Mouse (Mus musculus) hindbrain, embryonic 11.5 days (tissue): ENCODE measurements at regions not wholly inside any gene's neighbourhood (a gene's known extent, or its start where the extent isn't known, plus 50 kb on each side); places are given as distances from the start of the nearest gene placed in this dataset.

Experiments
- ATAC-seq: fragments of 200-750 bp; cut with Nextera tagmentation; 2 replicates; pipeline ENCODE4 v1.8.0; 2017; ENCODE audit warnings: mild to moderate bottlenecking, moderate TSS enrichment, moderate library complexity; ENCODE audit not compliant: low FRiP score
- DNase-seq: peaks from one replicate; pipeline ENCODE4 v3.0.0-alpha.2; 2015; ENCODE audit warnings: low spot score
- H3K27ac ChIP-seq: fragments of 300-500 bp; sonication (generic); 2 replicates; pipeline ENCODE4 v1.5.1; 2014; ENCODE audit warnings: mild to moderate bottlenecking, low read depth, low read length
- H3K27me3 ChIP-seq: fragments of 300-500 bp; sonication (generic); 2 replicates; pipeline ENCODE4 v1.6.1; 2014; ENCODE audit warnings: mild to moderate bottlenecking, low read length, moderate library complexity, mixed read lengths; ENCODE audit not compliant: control insufficient read depth, insufficient read depth
- H3K36me3 ChIP-seq: fragments of 300-500 bp; sonication (generic); 2 replicates; pipeline ENCODE4 v1.6.1; 2014; ENCODE audit warnings: mild to moderate bottlenecking, low read length, moderate library complexity, mixed read lengths; ENCODE audit not compliant: control insufficient read depth, insufficient read depth
- H3K4me1 ChIP-seq: fragments of 300-500 bp; sonication (generic); replicated peaks from 2 replicates; pipeline ENCODE4 v1.6.1; 2014; ENCODE audit warnings: low read length, mixed read lengths; ENCODE audit not compliant: control insufficient read depth, insufficient read depth
- H3K4me2 ChIP-seq: fragments of 300-500 bp; sonication (generic); replicated peaks from 2 replicates; pipeline ENCODE4 v1.6.1; 2014; ENCODE audit warnings: mild to moderate bottlenecking, low read depth, low read length
- H3K4me3 ChIP-seq: fragments of 300-500 bp; sonication (generic); 2 replicates; pipeline ENCODE4 v1.5.1; 2014; ENCODE audit warnings: low read depth, low read length
- H3K9ac ChIP-seq: fragments of 300-500 bp; sonication (generic); 2 replicates; pipeline ENCODE4 v1.6.1; 2014; ENCODE audit warnings: low read depth, low read length
- H3K9me3 ChIP-seq: fragments of 300-500 bp; sonication (generic); 2 replicates; pipeline ENCODE4 v1.6.1; 2016; ENCODE audit warnings: low read length; ENCODE audit not compliant: control insufficient read depth
- WGBS: fragments of 180-500 bp; shearing (Covaris S2); extraction: QIAGEN DNeasy Blood & Tissue Kit; methylation state at CpG from one replicate; pipeline ENCODE4 v1.1.7; 2014; 5-methylcytosine and 5-hydroxymethylcytosine counted together

GRCm38 (mm10) chr7:145071533-145071932 lies 131.8 kb upstream of the Ccnd1 start:
- no peak for DNase-seq
- Histone ChIP-seq H3K9ac (no peak overlapping the region), H3K27ac (no peak overlapping the region), H3K4me2 (no peak overlapping the region), H3K27me3 (no peaks in the 10 kb centered on the region), H3K4me3 (no peak overlapping the region), H3K9me3 (no peaks in the 10 kb centered on the region), H3K4me1 (no peaks in the 10 kb centered on the region), H3K36me3 (no peaks in the 10 kb centered on the region)
- WGBS = 59% methylated on average over 2 of the region's 2 CpGs
- no peak for ATAC-seq

- DNase-seq (no peak), ATAC-seq (no peak)
- no peaks in the 10 kb centered on the region for H3K36me3 ChIP-seq
- no peak overlapping the region for H3K4me3 ChIP-seq
- no peaks in the 10 kb centered on the region for H3K4me1 ChIP-seq
- no peak overlapping the region for H3K27ac ChIP-seq
- 56% methylated on average over 3 of the region's 3 CpGs for WGBS
- H3K27me3 ChIP-seq = no peaks in the 10 kb centered on the region
- H3K9me3 ChIP-seq = no peaks in the 10 kb centered on the region
- no peak overlapping the region for H3K9ac ChIP-seq
- H3K4me2 ChIP-seq = no peak overlapping the region
Measured at GRCm38 (mm10) chr7:145067366-145067765, 127.6 kb upstream of the Ccnd1 start.

GRCm38 (mm10) chr7:145056320-145056719 lies 116.6 kb upstream of the Ccnd1 start:
- H3K9me3 ChIP-seq = no peaks in the 10 kb centered on the region
- no peak overlapping the region for H3K27ac ChIP-seq
- no peaks in the 10 kb centered on the region for H3K36me3 ChIP-seq
- H3K27me3 ChIP-seq = no peaks in the 10 kb centered on the region
- no peak overlapping the region for H3K4me3 ChIP-seq
- H3K4me2 ChIP-seq = no peak overlapping the region
- ATAC-seq (no peak), DNase-seq (no peak)
- WGBS = 64% methylated on average over 7 of the region's 7 CpGs
- H3K9ac ChIP-seq = no peak overlapping the region
- H3K4me1 ChIP-seq = no peaks in the 10 kb centered on the region

GRCm38 (mm10) chr7:145051616-145052015 lies 111.9 kb upstream of the Ccnd1 start:
- H3K9ac ChIP-seq = no peak overlapping the region
- no peaks in the 10 kb centered on the region for H3K9me3 ChIP-seq
- no peak for DNase-seq
- H3K36me3 ChIP-seq = no peaks in the 10 kb centered on the region
- H3K4me3 ChIP-seq = no peak overlapping the region
- no peaks in the 10 kb centered on the region for H3K4me1 ChIP-seq
- H3K4me2 ChIP-seq = no peak overlapping the region
- H3K27ac ChIP-seq = no peak overlapping the region
- ATAC-seq = no peak
- H3K27me3 ChIP-seq = no peaks in the 10 kb centered on the region

- no peak overlapping the region for H3K9ac ChIP-seq
- H3K4me2 ChIP-seq = no peak overlapping the region
- H3K4me3 ChIP-seq = no peak overlapping the region
- H3K9me3 ChIP-seq = no peaks in the 10 kb centered on the region
- no peaks in the 10 kb centered on the region for H3K27me3 ChIP-seq
- DNase-seq = no peak
- ATAC-seq = no peak
- H3K27ac ChIP-seq = no peak overlapping the region
- no peaks in the 10 kb centered on the region for H3K4me1 ChIP-seq
- WGBS = 87% methylated on average over 3 of the region's 3 CpGs
- H3K36me3 ChIP-seq = no peaks in the 10 kb centered on the region
Measured at GRCm38 (mm10) chr7:145050729-145051128, 111.0 kb upstream of the Ccnd1 start.

- H3K36me3 ChIP-seq = no peaks in the 10 kb centered on the region
- H3K4me1 ChIP-seq = no peaks in the 10 kb centered on the region
- no peaks in the 10 kb centered on the region for H3K9me3 ChIP-seq
- H3K4me2 ChIP-seq = no peak overlapping the region
- no peak for DNase-seq
- ATAC-seq = no peak
- WGBS = 91% methylated on average over 5 of the region's 5 CpGs
- H3K9ac ChIP-seq = no peak overlapping the region
- no peaks in the 10 kb centered on the region for H3K27me3 ChIP-seq
- no peak overlapping the region for H3K27ac ChIP-seq
- H3K4me3 ChIP-seq = no peak overlapping the region
Measured at GRCm38 (mm10) chr7:145048481-145048877, 108.8 kb upstream of the Ccnd1 start.

- no peak overlapping the region for H3K4me2 ChIP-seq
- no peaks in the 10 kb centered on the region for H3K27me3 ChIP-seq
- DNase-seq (no peak), ATAC-seq (no peak)
- H3K9ac ChIP-seq = no peak overlapping the region
- H3K27ac ChIP-seq = no peak overlapping the region
- 78% methylated on average over 7 of the region's 7 CpGs for WGBS
- no peaks in the 10 kb centered on the region for H3K9me3 ChIP-seq
- no peak overlapping the region for H3K4me3 ChIP-seq
- no peaks in the 10 kb centered on the region for H3K4me1 ChIP-seq
- no peaks in the 10 kb centered on the region for H3K36me3 ChIP-seq
Measured at GRCm38 (mm10) chr7:145047771-145048480, 108.2 kb upstream of the Ccnd1 start.

GRCm38 (mm10) chr7:145045230-145045629 lies 105.5 kb upstream of the Ccnd1 start:
- Histone ChIP-seq H3K9ac (no peak overlapping the region), H3K27me3 (no peaks in the 10 kb centered on the region), H3K4me2 (no peak overlapping the region), H3K27ac (no peak overlapping the region), H3K4me3 (no peak overlapping the region), H3K4me1 (no peaks in the 10 kb centered on the region), H3K9me3 (no peaks in the 10 kb centered on the region), H3K36me3 (no peaks in the 10 kb centered on the region)
- DNase-seq = no peak
- no peak for ATAC-seq
- 57% methylated on average over 1 of the region's 1 CpGs for WGBS

- no peaks in the 10 kb centered on the region for H3K36me3 ChIP-seq
- DNase-seq = no peak
- 59% methylated on average over 7 of the region's 7 CpGs for WGBS
- no peak for ATAC-seq
- no peak overlapping the region for H3K27ac ChIP-seq
- H3K9ac ChIP-seq = no peak overlapping the region
- H3K27me3 ChIP-seq = no peaks in the 10 kb centered on the region
- H3K9me3 ChIP-seq = no peaks in the 10 kb centered on the region
- no peaks in the 10 kb centered on the region for H3K4me1 ChIP-seq
- no peak overlapping the region for H3K4me3 ChIP-seq
- H3K4me2 ChIP-seq = no peak overlapping the region
Measured at GRCm38 (mm10) chr7:145043455-145044149, 103.9 kb upstream of the Ccnd1 start.
